Mouse (Mus musculus) kidney, embryonic 15.5 days (tissue): Measurements from ENCODE around the gene Acta1. TPM values are rescaled to one million over a fixed set of nuclear protein-coding genes. Genes with fewer than 3 reads are reported as not detected.

Experiments
- ATAC-seq: fragments of 200-750 bp; cut with Nextera tagmentation; replicated peaks from 2 replicates; pipeline ENCODE4 v1.8.0; 2017; ENCODE audit warnings: moderate TSS enrichment; ENCODE audit not compliant: low FRiP score
- H3K27ac ChIP-seq: fragments of 300-500 bp; sonication (generic); 2 replicates; pipeline ENCODE4 v1.5.1; 2015; ENCODE audit warnings: mild to moderate bottlenecking, inconsistent platforms
- H3K27me3 ChIP-seq: fragments of 300-500 bp; sonication (generic); 2 replicates; pipeline ENCODE4 v1.6.1; 2015; ENCODE audit warnings: inconsistent platforms
- H3K36me3 ChIP-seq: fragments of 300-500 bp; sonication (generic); 2 replicates; pipeline ENCODE4 v1.6.1; 2015; ENCODE audit warnings: inconsistent platforms
- H3K4me1 ChIP-seq: fragments of 300-500 bp; sonication (generic); 2 replicates; pipeline ENCODE4 v1.6.1; 2015; ENCODE audit warnings: inconsistent platforms
- H3K4me2 ChIP-seq: fragments of 300-500 bp; sonication (generic); 2 replicates; pipeline ENCODE4 v1.6.1; 2015; ENCODE audit warnings: moderate library complexity, mild to moderate bottlenecking, inconsistent platforms
- H3K4me3 ChIP-seq: fragments of 300-500 bp; sonication (generic); replicated peaks from 2 replicates; pipeline ENCODE4 v1.5.1; 2015; ENCODE audit warnings: mild to moderate bottlenecking, inconsistent platforms
- H3K9ac ChIP-seq: fragments of 300-500 bp; sonication (generic); 2 replicates; pipeline ENCODE4 v1.6.1; 2015; ENCODE audit warnings: mild to moderate bottlenecking, inconsistent platforms
- H3K9me3 ChIP-seq: fragments of 300-500 bp; sonication (generic); replicated peaks from 2 replicates; pipeline ENCODE4 v1.6.1; 2016; ENCODE audit warnings: inconsistent platforms
- WGBS: fragments of 180-500 bp; shearing (Covaris S2); methylation state at CpG from one replicate; pipeline ENCODE4 v1.1.7; 2015; ENCODE audit warnings: mixed read lengths; 5-methylcytosine and 5-hydroxymethylcytosine counted together
- polyA plus RNA-seq: library from polyadenylated mRNA; unstranded; fragments of >200 nt; fragmentation: Nextera tagmentation; extraction: Ambion mirVana; gene quantifications from 2 replicates; pipeline ENCODE4 v1.2.1, GENCODE M21; 2015

The Acta1 gene
- 132 and 232 TPM in 2 replicates for polyA plus RNA-seq

DNA sequence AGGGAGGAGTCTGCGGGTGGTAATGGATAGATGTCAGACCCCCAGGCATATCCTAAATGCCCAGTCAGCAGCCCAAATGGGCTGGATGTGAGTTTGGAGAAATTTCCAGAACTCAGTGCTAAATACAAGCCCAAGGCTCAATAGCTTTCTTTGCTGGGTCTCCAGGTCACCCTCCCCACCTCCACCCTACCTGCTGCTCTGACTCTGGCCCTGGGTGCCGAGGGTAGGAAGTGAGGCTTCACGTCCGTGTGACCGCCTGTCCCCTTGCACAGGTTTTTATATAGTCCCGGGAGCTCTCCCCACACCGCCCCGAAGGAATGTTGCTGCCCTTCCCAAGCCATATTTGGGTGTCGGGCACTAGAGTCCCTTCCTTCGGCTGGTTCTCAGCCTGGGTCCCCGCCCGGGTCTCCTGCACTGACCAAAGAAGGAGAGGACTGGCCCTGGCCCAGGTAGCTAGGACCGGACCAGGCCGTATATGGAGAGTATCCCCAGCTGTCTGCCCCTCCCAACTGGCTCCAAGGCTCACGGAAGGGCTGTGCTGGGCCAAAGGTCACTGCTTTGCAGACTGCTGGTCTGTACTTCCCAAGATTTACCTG lies at the start of gene Acta1:
Gene Acta1 (minus strand): TSS at position 250 of the 596 bp plus-strand sequence.
- 22% methylated on average over 15 of the region's 15 CpGs for WGBS
- no peak within 1 kb of the TSS for H3K4me3 ChIP-seq
- peaks cover 12% of the 10 kb centered on the region for H3K4me1 ChIP-seq
- H3K36me3 ChIP-seq = peaks cover 7% of the 10 kb centered on the region
- H3K9me3 ChIP-seq = no peaks in the 10 kb centered on the region
- H3K4me2 ChIP-seq = no peak within 1 kb of the TSS
- ATAC-seq = no peak
- no peak within 1 kb of the TSS for H3K27ac ChIP-seq
- H3K27me3 ChIP-seq = peaks cover 69% of the 10 kb centered on the region
- H3K9ac ChIP-seq = no peak within 1 kb of the TSS

DNA sequence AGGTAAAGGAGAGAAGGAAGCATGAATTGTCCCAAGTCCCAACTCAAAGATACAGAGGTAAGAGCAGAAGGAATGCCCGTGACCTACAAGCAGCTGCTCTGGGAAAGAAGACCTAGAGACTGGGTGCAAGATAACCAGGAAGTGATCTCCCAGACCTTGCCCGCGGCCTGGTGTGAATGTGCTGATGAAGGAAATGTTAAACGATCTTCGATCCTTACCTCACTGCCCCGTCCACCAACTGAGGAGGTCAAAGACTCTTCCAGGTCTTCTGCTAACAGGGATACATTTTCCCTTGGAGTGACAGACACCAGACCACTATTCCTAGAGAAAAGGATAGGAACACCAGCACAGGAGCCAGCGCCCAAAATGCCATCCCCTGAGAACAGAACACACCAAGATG lies 34.5 kb upstream of the Acta1 start:
- Histone ChIP-seq H3K36me3 (peaks cover 91% of the 10 kb centered on the region), H3K9ac (no peak overlapping the region), H3K4me1 (no peaks in the 10 kb centered on the region), H3K4me2 (no peak overlapping the region), H3K27me3 (no peaks in the 10 kb centered on the region), H3K27ac (no peak overlapping the region), H3K9me3 (no peaks in the 10 kb centered on the region), H3K4me3 (no peak overlapping the region)
- ATAC-seq = no peak
- WGBS = 94% methylated on average over 7 of the region's 7 CpGs

DNA sequence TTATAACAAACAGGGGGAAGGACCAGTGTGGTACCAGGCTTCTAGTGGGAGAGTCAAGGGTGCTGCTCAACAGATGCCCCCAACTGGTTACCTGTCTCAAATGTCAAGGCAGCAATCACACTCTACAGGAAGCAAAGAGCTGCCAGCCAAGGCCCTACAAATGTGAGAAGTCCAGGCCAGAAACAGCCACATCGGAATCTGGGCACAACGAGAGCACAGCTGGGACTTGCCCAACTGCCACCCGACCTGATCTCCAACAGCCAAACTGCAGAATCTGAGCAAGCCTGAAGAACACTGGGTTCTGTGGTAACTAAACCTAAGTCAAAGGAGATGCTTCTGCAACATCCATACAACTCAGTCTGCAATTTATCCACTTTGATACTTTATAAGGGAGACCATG lies 31.1 kb upstream of the Acta1 start:
- Histone ChIP-seq H3K4me3 (no peak overlapping the region), H3K27ac (no peak overlapping the region), H3K9me3 (no peaks in the 10 kb centered on the region), H3K9ac (no peak overlapping the region), H3K36me3 (peaks cover 92% of the 10 kb centered on the region), H3K27me3 (no peaks in the 10 kb centered on the region), H3K4me1 (no peaks in the 10 kb centered on the region), H3K4me2 (no peak overlapping the region)
- no peak for ATAC-seq
- 92% methylated on average over 3 of the region's 3 CpGs for WGBS

DNA sequence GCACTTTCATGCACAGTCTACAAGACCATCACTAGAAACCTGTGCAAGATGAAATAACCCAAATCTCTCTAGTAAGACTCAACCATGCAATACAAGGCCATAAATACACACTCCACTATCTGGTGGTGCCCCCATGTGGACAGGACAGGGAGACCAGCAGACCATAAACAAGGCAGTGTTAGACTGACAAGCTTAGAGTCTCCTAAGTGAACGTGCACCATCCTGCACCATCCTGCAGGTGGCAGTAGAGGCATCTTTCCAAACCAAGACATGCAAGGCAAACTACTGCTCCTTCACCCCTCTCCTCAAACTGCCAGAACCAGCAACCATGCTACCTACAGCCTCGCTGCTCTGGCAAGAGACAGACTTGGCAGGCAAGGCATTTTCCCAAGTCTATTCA lies 30.2 kb upstream of the Acta1 start:
- no peaks in the 10 kb centered on the region for H3K9me3 ChIP-seq
- ATAC-seq = peak; percentile 40; the same call in 1 of the 2 replicates
- 18% methylated on average over 2 of the region's 2 CpGs for WGBS

DNA sequence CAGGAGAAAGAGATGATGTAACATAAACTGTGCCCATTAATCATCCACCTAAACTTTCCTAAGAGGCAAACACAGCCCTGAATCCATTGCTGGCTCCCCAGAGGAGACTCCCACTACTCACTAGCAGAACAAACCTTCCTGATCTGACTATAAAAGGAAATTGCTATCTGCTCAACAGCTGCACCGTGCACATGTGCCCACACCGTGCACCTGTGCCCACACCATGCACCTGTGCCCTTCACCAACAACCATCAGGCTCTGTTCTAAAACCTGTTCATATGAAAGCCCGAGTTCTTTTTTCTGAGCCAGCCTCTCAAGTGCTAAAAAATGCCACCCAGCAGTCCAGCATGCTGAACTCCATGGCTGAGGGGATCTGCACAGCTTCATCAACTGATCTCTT lies 20.1 kb upstream of the Acta1 start:
- Histone ChIP-seq H3K9me3 (no peaks in the 10 kb centered on the region), H3K4me1 (no peaks in the 10 kb centered on the region), H3K4me3 (no peak overlapping the region), H3K9ac (no peak overlapping the region), H3K27me3 (no peaks in the 10 kb centered on the region), H3K36me3 (peaks cover 96% of the 10 kb centered on the region), H3K4me2 (no peak overlapping the region), H3K27ac (no peak overlapping the region)
- 96% methylated on average over 3 of the region's 3 CpGs for WGBS
- no peak for ATAC-seq

More for the DNA sequence above, 30.2 kb upstream of the Acta1 start:
- Histone ChIP-seq H3K4me3 (no peak overlapping the region), H3K4me1 (no peaks in the 10 kb centered on the region), H3K9ac (no peak overlapping the region), H3K27me3 (no peaks in the 10 kb centered on the region), H3K36me3 (peaks cover 92% of the 10 kb centered on the region), H3K27ac (no peak overlapping the region), H3K4me2 (no peak overlapping the region)

DNA sequence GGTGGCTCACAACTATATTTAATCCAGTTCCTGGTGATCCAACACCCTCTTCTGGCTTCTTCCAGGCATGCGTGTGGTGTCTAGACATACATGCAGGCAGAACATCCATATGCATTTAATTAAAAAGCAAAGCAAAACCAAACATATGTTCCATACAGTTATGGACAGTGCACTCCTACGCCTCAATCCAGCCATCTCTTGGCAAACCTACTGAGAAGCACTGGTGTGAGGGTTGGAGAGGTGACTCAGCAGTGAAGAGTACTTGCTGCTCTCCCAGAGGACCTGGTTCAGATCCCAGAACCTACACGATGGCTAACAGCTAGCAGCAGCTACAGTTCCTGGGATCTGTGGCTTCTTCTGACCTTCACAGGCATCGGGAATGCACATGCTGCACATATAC lies 17.7 kb upstream of the Acta1 start:
- no peaks in the 10 kb centered on the region for H3K27me3 ChIP-seq
- peaks cover 97% of the 10 kb centered on the region for H3K36me3 ChIP-seq
- no peaks in the 10 kb centered on the region for H3K4me1 ChIP-seq
- no peak overlapping the region for H3K4me2 ChIP-seq
- H3K4me3 ChIP-seq = no peak overlapping the region
- WGBS = 90% methylated on average over 4 of the region's 4 CpGs
- H3K27ac ChIP-seq = no peak overlapping the region
- no peaks in the 10 kb centered on the region for H3K9me3 ChIP-seq
- ATAC-seq = no peak
- no peak overlapping the region for H3K9ac ChIP-seq

DNA sequence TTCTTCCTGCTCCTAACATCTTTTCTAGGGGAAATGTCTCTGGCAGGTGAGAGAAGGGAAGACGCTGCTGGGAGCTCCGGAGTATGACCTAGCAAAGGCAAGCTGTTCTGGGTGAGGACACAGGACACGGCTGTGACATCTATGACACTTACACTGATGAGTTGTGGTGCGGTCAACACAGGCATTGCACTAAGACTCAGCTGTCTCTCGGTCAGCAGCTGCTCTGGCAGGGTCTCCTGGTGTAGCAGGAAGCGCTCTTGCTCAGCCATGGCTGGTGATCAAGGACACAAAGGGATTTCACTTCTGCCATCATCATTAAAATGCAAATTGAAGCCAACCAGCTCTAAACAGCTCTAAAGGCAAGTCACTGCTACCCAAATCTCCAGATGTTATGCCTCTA lies 13.1 kb upstream of the Acta1 start:
- Histone ChIP-seq H3K4me2 (no peak overlapping the region), H3K36me3 (peaks cover 95% of the 10 kb centered on the region), H3K4me3 (no peak overlapping the region), H3K27me3 (no peaks in the 10 kb centered on the region), H3K9me3 (no peaks in the 10 kb centered on the region), H3K9ac (no peak overlapping the region), H3K27ac (no peak overlapping the region), H3K4me1 (no peaks in the 10 kb centered on the region)
- ATAC-seq = no peak
- WGBS = 91% methylated on average over 6 of the region's 6 CpGs

DNA sequence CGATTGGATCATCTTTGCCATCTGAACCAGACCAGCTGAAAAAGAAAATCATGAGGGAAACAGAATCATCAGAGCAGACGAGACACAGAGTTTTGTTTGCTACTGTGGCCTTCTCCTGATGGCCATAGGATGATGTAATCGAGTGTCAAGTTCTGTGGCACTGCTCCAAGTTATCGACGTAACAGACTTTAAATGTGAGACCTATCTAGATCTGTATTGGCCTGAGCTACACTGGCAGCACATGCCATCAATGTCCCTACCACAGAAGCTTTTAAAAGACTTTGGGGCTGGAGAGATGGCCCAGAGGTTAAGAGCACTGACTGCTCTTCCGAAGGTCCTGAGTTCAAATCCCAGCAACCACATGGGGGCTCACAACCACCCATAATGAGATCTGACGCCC lies 8.1 kb upstream of the Acta1 start:
- H3K27ac ChIP-seq = no peak overlapping the region
- peaks cover 81% of the 10 kb centered on the region for H3K36me3 ChIP-seq
- no peaks in the 10 kb centered on the region for H3K9me3 ChIP-seq
- 89% methylated on average over 7 of the region's 7 CpGs for WGBS
- H3K4me2 ChIP-seq = no peak overlapping the region
- ATAC-seq = no peak
- no peaks in the 10 kb centered on the region for H3K4me1 ChIP-seq
- H3K27me3 ChIP-seq = no peaks in the 10 kb centered on the region
- H3K9ac ChIP-seq = no peak overlapping the region
- no peak overlapping the region for H3K4me3 ChIP-seq

DNA sequence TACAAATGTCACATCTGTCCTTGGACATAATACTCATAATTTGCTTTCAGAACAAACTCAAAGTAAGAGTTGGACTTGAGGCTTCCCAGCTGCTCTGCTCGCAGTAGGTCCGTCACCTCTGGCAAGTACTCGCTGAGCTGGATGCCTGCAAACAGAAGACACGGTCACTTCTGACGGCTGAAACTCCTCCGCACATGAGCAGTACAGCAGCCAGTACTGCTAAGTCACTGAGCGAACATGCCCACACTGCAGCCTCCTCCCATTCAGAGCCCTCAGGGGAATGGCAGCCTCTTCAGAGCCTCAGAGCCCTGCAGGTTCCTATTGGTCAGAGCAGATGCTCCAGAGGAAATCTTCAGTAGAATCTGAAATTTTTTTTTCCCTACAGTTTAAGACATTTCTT lies 4.8 kb upstream of the Acta1 start:
- H3K27me3 ChIP-seq = peaks cover 22% of the 10 kb centered on the region
- ATAC-seq = no peak
- H3K4me1 ChIP-seq = no peaks in the 10 kb centered on the region
- 87% methylated on average over 7 of the region's 7 CpGs for WGBS
- no peak overlapping the region for H3K4me3 ChIP-seq
- no peak overlapping the region for H3K27ac ChIP-seq
- no peak overlapping the region for H3K4me2 ChIP-seq
- no peak overlapping the region for H3K9ac ChIP-seq
- H3K36me3 ChIP-seq = peaks cover 52% of the 10 kb centered on the region
- no peaks in the 10 kb centered on the region for H3K9me3 ChIP-seq

DNA sequence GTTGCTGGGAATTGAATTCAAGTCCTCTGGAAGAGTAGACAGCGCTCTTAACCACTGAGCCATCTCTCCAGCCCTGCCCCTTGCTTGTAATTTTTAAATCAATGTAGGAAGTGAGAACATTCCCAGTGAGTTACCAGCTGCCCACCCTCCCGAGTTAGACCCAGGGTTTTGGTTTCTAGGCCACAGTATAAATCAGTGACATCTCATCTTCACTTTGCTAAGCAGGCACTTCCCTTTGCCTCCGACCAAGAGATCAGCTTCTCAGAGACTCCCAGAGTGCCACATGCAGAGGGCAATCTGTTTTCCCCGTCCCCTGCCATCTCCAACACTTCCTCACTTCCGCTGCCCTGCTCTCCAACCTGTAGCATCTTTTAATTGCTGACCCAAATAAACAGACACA lies 4.0 kb upstream of the Acta1 start:
- Histone ChIP-seq H3K36me3 (peaks cover 44% of the 10 kb centered on the region), H3K9me3 (no peaks in the 10 kb centered on the region), H3K4me2 (no peak overlapping the region), H3K4me3 (no peak overlapping the region), H3K4me1 (no peaks in the 10 kb centered on the region), H3K27ac (no peak overlapping the region), H3K27me3 (peaks cover 30% of the 10 kb centered on the region), H3K9ac (no peak overlapping the region)
- no peak for ATAC-seq
- WGBS = 85% methylated on average over 5 of the region's 5 CpGs

DNA sequence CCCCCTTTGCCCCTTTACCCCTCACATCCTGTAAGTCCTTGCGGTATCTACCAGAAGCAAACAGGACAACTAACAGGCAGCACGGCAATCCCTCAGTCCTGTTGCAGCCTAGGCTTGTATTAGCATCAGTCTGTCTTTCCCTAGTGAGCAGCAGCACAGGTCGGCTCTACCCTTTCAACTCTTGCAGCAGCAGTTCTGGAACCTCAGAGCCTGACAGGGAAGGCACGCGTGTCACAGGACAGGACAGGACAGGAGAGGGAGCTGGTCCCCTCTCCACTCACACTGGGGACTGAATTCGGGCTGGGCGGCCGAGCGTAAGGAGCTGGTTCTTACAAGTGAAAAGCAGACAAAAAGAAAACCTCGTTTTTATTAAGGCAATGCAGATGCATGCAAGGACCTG lies 2.2 kb upstream of the Acta1 start:
- Histone ChIP-seq H3K4me2 (no peak overlapping the region), H3K9me3 (no peaks in the 10 kb centered on the region), H3K36me3 (peaks cover 26% of the 10 kb centered on the region), H3K27me3 (peaks cover 48% of the 10 kb centered on the region), H3K4me3 (no peak overlapping the region), H3K4me1 (peaks cover 8% of the 10 kb centered on the region), H3K9ac (no peak overlapping the region), H3K27ac (no peak overlapping the region)
- no peak for ATAC-seq
- WGBS = 59% methylated on average over 10 of the region's 10 CpGs

DNA sequence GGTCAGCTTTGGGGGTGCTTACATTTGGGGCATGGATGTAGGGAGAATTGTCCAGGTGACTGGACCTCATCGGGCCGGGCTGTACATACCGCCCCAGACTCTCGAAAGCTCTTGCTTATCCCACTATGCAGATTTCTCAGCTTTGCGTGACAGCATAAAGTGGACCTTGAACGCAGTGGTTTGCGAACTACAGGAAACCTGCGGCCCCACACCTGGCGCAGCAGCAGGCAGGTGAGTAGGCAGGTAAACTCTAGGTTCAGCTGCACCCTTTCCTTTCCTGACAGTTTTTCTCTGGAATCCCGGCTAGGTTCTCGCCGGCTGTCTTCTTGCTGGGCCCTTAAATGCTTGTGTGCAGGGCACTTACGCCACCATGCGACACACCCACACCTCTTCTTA lies 1.8 kb upstream of the Acta1 start:
- no peak overlapping the region for H3K27ac ChIP-seq
- H3K4me3 ChIP-seq = no peak overlapping the region
- no peak overlapping the region for H3K4me2 ChIP-seq
- H3K9me3 ChIP-seq = no peaks in the 10 kb centered on the region
- peaks cover 12% of the 10 kb centered on the region for H3K4me1 ChIP-seq
- H3K27me3 ChIP-seq = peaks cover 52% of the 10 kb centered on the region
- WGBS = 57% methylated on average over 14 of the region's 14 CpGs
- no peak for ATAC-seq
- H3K9ac ChIP-seq = no peak overlapping the region
- H3K36me3 ChIP-seq = peaks cover 22% of the 10 kb centered on the region

DNA sequence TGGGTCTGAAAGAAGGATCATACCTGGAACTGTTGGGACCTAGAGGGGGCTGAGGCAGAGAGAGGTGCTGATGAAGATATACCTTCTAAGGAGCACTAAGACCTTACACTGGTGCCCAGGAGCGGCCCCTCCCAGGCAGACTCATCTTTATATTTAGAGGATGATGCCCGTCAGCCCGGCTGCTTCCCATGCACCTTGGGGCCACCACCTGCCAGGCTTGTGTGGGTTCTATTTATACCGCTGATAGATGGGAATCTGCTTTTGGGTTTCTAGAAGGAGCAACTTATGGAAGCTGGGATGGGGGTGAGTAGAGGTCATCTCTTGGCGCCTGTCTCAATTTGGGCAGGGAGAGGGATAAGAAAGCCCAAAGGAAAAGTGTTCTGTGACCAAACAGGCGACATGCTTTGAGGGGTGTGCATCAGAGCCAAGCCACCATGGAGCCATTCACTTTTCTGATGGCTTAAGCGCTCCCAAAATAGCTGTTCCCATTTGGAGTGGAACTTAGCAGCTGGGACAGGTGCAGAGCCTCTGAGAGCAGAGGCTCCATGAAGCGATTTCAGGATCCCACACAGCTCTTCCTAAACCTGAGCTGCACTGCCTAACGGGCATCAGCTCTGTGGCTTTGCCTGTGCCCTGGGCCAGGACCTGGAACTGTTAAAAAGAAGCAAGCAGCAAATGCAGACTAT lies 1.3 kb upstream of the Acta1 start:
- ATAC-seq = no peak
- Histone ChIP-seq H3K9me3 (no peaks in the 10 kb centered on the region), H3K27me3 (peaks cover 57% of the 10 kb centered on the region), H3K9ac (no peak overlapping the region), H3K4me2 (no peak overlapping the region), H3K4me3 (no peak overlapping the region), H3K36me3 (peaks cover 17% of the 10 kb centered on the region), H3K27ac (no peak overlapping the region), H3K4me1 (peaks cover 12% of the 10 kb centered on the region)
- 72% methylated on average over 9 of the region's 9 CpGs for WGBS
